Mouse (Mus musculus): ENCODE results near the gene Tmem145. TPM values are rescaled to one million over a fixed set of nuclear protein-coding genes. Genes with fewer than 3 reads are reported as not detected.

The Tmem145 gene
- polyA plus RNA-seq, 1 experiment from 2014 or later: 24.3 TPM

- H3K36me3 ChIP-seq: peaks cover 52% of the 10 kb centered on the region
- no peak overlapping the region for H3K4me3 ChIP-seq
- no peak for ATAC-seq (ENCODE audit: low FRiP score)
- H3K4me2 ChIP-seq (replicated peaks): no peak overlapping the region
- no peak overlapping the region for H3K9ac ChIP-seq
- peaks cover 40% of the 10 kb centered on the region for H3K4me1 ChIP-seq
- H3K9me3 ChIP-seq (replicated peaks): no peaks in the 10 kb centered on the region
- WGBS: 92% methylated on average over 17 of the region's 17 CpGs
- H3K27me3 ChIP-seq: peaks cover 27% of the 10 kb centered on the region
- no peak overlapping the region for H3K27ac ChIP-seq
These were observed 57.7 kb downstream of the Tmem145 start for GRCm38 (mm10) chr7:25363632-25364031.

Other genes starting within 250 kb of the Tmem145 start
- 16.5 and 17.1 TPM in 2 replicates for gene Grik5, start 233.8 kb upstream of the Tmem145 start, polyA plus RNA-seq (2016; fragmentation: Nextera tagmentation; extraction: Ambion mirVana)
- 39.8 and 40.8 TPM in 2 replicates for gene Zfp574, start 233.5 kb upstream of the Tmem145 start, polyA plus RNA-seq (2016; fragmentation: Nextera tagmentation; extraction: Ambion mirVana)
- 38.6 and 40.3 TPM in 2 replicates for gene Pou2f2, start 126.4 kb upstream of the Tmem145 start, polyA plus RNA-seq (2016; fragmentation: Nextera tagmentation; extraction: Ambion mirVana)
- gene Dedd2, start 85.5 kb upstream of the Tmem145 start, polyA plus RNA-seq (2016; fragmentation: Nextera tagmentation; extraction: Ambion mirVana): 11.9 and 13.9 TPM in 2 replicates
- 2.3 and 2.9 TPM in 2 replicates for gene Zfp526, start 84.7 kb upstream of the Tmem145 start, polyA plus RNA-seq (2016; fragmentation: Nextera tagmentation; extraction: Ambion mirVana)
- 17.2 and 19.6 TPM in 2 replicates for gene Gsk3a, start 68.3 kb upstream of the Tmem145 start, polyA plus RNA-seq (2016; fragmentation: Nextera tagmentation; extraction: Ambion mirVana)
- gene Erf, start 55.3 kb upstream of the Tmem145 start, polyA plus RNA-seq (2016; fragmentation: Nextera tagmentation; extraction: Ambion mirVana): 10.4 and 13.6 TPM in 2 replicates
- gene Cic, start 38.4 kb upstream of the Tmem145 start, polyA plus RNA-seq (2016; fragmentation: Nextera tagmentation; extraction: Ambion mirVana): 41.1 and 42.4 TPM in 2 replicates
- 391 and 405 TPM in 2 replicates for gene Pafah1b3, start 8.1 kb upstream of the Tmem145 start, polyA plus RNA-seq (2016; fragmentation: Nextera tagmentation; extraction: Ambion mirVana)
- gene Prr19, start 4.7 kb upstream of the Tmem145 start, polyA plus RNA-seq (2016; fragmentation: Nextera tagmentation; extraction: Ambion mirVana): 0.87 and 1.1 TPM in 2 replicates
- gene Megf8, start 11.1 kb downstream of the Tmem145 start, polyA plus RNA-seq (2016; fragmentation: Nextera tagmentation; extraction: Ambion mirVana): 20.9 and 23.0 TPM in 2 replicates
- not detected in 2 replicates for gene Cnfn, start 63.6 kb downstream of the Tmem145 start, polyA plus RNA-seq (2016; fragmentation: Nextera tagmentation; extraction: Ambion mirVana)
- 7.8 and 9.4 TPM in 2 replicates for gene Lipe, start 92.6 kb downstream of the Tmem145 start, polyA plus RNA-seq (2016; fragmentation: Nextera tagmentation; extraction: Ambion mirVana)
- 0.30 and 0.43 TPM in 2 replicates for gene Cxcl17, start 106.8 kb downstream of the Tmem145 start, polyA plus RNA-seq (2016; fragmentation: Nextera tagmentation; extraction: Ambion mirVana)
- gene Ceacam1, start 171.5 kb downstream of the Tmem145 start, polyA plus RNA-seq (2016; fragmentation: Nextera tagmentation; extraction: Ambion mirVana): 0.81 and 1.8 TPM in 2 replicates
- not detected in 2 replicates for gene Ceacam2, start 233.8 kb downstream of the Tmem145 start, polyA plus RNA-seq (2016; fragmentation: Nextera tagmentation; extraction: Ambion mirVana)

Data from hindbrain, embryonic 12.5 days (tissue).